Mouse (Mus musculus) embryonic fibroblast, embryonic 13.5 days (primary cell): ENCODE measurements around the gene Wdr34.

Experiments
- CTCF ChIP-seq: IDR thresholded peaks from 2 replicates; pipeline ENCODE4 v1.5.1; 2011; ENCODE audit warnings: mild to moderate bottlenecking, control low read depth, low read length, moderate library complexity, borderline replicate concordance; ENCODE audit not compliant: insufficient read depth
- POLR2A ChIP-seq: IDR thresholded peaks from 2 replicates; pipeline ENCODE4 v1.6.1; 2011; ENCODE audit warnings: low read depth, mild to moderate bottlenecking, control low read depth, low read length, moderate library complexity

DNA sequence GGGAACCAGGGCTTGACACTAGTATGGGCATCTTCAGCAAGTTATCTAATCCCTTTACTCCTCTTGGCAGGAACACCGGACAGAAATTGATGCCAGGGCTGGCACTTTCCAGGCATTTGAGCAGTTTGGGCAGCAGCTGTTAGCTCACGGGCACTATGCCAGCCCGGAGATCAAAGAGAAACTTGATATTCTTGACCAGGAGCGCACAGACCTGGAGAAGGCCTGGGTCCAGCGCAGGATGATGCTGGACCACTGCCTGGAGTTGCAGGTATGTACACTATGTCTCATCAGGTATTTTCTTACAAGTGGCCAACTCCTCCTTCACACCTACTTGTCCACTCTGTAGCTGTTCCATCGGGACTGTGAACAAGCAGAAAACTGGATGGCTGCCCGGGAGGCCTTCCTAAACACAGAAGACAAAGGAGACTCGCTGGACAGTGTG lies 37.8 kb downstream of the Wdr34 start:
- TF ChIP-seq POLR2A (no peak), CTCF (no peak)
